Mouse (Mus musculus) splenic B cell, adult 2 months (primary cell): ENCODE results near the gene Map1b.

ENCODE experiments used
- DNase-seq: peaks from one replicate; pipeline ENCODE4 v3.0.0-alpha.2; 2011; ENCODE audit warnings: low read depth, low spot score
- H3K27me3 ChIP-seq: 2 replicates; pipeline ENCODE4 v1.6.1; 2012; ENCODE audit warnings: mild to moderate bottlenecking, low read length, moderate library complexity, mixed read lengths; ENCODE audit not compliant: control insufficient read depth, poor library complexity, insufficient read depth, severe bottlenecking
- H3K36me3 ChIP-seq: 2 replicates; pipeline ENCODE4 v1.6.1; 2012; ENCODE audit warnings: mild to moderate bottlenecking, low read length, moderate library complexity, mixed read lengths; ENCODE audit not compliant: control insufficient read depth, poor library complexity, insufficient read depth, severe bottlenecking

Gene Map1b

GRCm38 (mm10) chr13:99373684-99374083 lies 142.7 kb downstream of the Map1b start:
- Histone ChIP-seq H3K36me3 (no peaks in the 10 kb centered on the region), H3K27me3 (no peaks in the 10 kb centered on the region)
- DNase-seq, result no peak
